Mouse (Mus musculus): ENCODE results near the gene Ganab. TPM values are rescaled to one million over a fixed set of nuclear protein-coding genes. Genes with fewer than 3 reads are reported as not detected.

Gene Ganab
- 138 TPM for polyA plus RNA-seq (2017; shearing (Covaris generic))

GRCm38 (mm10) chr19:8897865-8898495 lies at the start of gene Ganab:
Gene Ganab, plus strand, starts transcription at chr19:8898071.

GRCm38 (mm10) chr19:8850402-8850901 lies 47.4 kb upstream of the Ganab start, which contains the start of gene Lrrn4cl:
Gene Lrrn4cl, plus strand, starts transcription at chr19:8850768.

GRCm38 (mm10) chr19:8871267-8872186 lies 26.3 kb upstream of the Ganab start, which contains the start of gene Ubxn1:
Gene Ubxn1, plus strand, starts transcription at chr19:8871496.

DNA sequence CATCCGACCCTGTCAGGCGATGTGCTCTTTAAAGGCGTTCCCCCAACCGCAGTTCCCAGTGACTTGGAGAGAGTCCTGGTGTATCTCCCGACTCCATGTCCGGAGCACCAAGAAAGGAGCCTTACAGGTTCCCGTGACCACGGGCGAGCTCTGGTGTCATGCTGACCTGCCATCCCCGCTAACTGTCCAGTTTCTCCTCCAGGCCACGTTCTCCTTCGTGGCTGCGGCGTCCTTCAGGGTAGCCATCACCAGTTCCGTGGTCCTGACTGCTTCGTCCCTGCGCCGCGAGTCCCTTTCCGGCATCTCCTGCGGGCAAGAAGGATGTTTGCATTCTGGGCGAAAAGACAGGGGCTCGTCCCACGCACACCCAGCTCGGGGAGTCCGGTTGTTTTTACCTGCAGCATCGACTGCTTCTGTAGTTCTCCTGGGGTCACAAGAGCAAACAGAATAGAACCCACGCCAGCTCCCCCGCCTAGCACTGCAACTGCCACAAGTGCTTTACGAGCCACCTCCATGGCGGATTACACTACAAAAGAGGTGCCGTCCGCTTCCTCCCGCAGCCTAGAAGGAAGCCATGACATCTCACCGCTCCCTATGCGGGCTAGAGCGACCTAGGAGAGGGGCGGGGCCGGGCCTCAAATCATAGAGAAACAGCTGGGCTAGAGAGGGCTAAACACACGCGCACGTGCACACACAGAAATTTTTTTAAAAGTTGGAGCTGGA lies 17.4 kb upstream of the Ganab start, which contains the start of gene Uqcc3:
TSS of gene Uqcc3 (minus strand) at position 613 of the 723 bp plus-strand sequence.

DNA sequence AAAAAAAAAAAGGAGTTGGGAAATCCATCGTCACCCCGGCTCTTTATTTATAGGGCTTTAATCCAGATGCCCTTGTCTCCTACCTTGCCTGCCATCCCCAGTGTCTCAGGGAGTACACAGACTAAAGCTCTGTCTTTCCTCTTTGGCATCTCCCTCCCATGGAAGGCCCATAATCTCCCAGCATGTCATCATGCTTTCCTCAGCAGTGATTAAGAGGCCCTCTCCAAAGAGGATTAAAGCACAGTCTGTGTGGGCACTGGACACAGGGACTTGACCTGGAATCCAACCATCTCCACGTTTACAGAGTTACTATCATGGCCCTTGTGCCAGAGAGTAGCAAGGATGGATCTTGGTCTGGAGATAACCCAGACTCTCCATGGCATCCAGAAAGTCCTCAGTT lies 14.3 kb upstream of the Ganab start, which contains the start of the genes Lbhd1 and Gm49403:
TSS of gene Lbhd1 (plus strand) at position 117 of the 400 bp plus-strand sequence.
TSS of gene Gm49403 (plus strand) at position 315 of the 400 bp plus-strand sequence.

GRCm38 (mm10) chr19:8888511-8889385 lies 9.1 kb upstream of the Ganab start, which contains the start of the genes 1810009A15Rik and Gm49416:
Gene 1810009A15Rik, plus strand, starts transcription at chr19:8888853.
Gene Gm49416, plus strand, starts transcription at chr19:8888926.

DNA sequence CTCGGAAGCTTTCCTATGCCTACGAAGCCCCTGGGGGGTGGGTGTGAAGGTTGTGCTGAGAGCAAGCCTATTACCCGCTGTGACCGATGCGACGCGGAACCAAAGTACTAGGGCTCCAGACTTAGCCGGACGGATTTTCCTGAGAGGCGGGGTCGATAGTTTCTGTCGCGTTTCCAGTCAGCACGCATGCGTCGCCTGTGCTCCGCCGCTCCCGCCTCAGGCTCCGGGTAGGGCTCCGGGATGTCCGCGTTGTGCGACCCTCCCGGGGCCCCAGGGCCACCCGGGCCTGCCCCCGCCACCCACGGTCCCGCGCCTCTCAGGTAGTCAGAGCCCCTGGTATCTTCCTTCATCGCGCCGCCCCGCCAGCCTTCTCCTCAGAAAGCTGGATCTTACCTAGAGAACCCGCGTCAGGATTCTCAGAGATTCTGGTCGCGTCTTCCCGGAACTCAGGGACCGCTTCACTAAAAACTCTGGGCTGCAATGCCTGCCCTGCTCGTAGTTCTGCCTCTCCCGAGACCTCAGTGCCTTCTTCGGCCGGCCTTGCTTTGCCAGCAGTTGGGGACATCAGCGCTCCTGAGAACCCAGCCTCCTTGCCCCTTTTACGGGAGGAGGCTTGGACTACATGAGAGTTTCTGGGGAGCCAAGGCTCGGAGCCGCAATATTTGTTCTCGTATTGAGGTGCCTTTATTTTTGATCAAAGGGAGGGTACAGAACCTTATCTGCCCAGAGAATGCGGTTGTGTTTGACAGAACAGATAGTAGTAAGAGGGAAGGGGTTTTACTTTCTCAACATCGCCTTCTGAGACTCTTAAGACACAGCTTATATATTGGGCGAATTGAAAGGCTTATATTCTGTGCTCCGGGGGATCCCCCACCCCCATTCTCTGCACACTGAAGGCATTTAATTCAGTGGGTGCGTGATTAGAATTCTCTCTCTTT lies 4.8 kb upstream of the Ganab start, which contains the start of gene Ints5:
TSS of gene Ints5 (plus strand) at position 177 of the 938 bp plus-strand sequence.

DNA sequence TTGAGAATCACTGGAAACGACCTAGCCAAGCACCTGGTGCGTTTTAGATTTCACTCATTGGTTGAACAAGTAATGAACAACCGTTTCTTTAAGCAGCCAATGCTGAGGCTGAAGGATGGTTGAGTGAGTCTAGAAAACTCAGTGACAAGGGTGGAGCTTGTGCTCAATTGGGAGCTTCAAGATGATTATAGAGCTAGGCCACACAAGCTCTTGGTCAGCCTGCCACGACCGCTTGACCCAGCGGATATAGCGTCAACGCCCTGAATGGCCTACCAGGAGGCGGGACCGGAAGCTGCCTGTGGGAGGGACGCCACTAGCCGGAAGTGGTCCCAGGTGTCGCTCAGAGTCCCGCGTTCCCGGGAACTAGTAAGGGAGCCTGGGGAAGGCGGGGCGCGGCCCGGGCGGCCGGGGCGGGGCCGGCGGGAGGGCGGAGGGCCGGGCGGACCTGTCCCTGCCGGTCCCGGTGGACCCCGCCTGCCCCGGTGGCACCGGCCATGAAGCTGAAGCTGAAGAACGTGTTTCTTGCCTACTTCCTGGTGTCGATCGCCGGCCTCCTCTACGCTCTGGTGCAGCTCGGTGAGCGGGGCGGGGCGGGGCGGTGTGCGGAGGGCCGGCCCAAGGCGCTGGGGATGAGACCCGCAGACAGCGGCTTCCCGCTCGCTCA lies 22.3 kb downstream of the Ganab start, which contains the start of gene B3gat3:
TSS of gene B3gat3 (plus strand) at position 302 of the 664 bp plus-strand sequence.

DNA sequence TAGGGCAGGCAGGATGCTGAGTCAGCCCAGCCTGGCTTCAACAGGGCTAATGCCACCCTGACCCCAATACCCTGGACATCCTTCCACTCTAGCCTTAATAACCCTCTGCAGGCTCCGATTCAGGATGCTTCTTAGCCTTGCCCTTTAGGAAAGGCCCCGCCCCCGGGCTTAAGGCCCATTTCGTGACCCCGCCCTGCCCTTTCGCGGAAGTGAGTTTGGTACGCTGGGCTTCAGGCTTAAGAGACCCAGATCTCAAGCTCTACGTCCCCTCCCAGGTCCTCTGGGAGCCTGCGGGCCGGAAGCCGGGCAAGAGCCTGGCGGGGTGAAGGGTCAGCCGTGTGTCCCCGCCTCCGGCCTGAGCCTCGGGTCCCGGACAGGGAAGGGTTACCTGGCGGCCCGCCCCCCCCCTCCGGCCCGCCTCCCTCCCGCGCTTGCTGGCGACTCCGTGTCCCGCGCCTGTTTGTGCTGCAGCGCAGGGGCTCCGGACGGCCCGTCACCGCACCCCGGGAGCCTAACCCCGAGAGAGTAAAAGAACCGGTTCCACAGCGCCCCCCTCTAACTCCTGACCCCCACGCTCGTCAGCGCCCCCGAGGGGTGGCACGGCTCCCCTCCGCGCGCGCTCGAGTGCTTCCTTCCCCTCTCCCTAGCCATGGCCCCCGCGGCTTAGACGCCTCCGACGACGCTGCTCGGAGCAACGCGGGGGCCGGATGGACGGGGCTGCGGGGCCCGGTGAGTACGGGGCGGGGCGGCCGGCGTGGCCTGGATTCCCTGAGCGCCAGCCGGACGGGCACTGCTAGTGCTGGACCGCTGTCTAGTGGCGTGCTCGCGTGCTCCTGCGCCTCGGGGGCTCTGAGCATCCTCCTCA lies 31.6 kb downstream of the Ganab start, which contains the start of the genes Rom1 and Eml3:
TSS of gene Rom1 (minus strand) at position 133 of the 865 bp plus-strand sequence.
TSS of gene Eml3 (plus strand) at position 329 of the 865 bp plus-strand sequence.

DNA sequence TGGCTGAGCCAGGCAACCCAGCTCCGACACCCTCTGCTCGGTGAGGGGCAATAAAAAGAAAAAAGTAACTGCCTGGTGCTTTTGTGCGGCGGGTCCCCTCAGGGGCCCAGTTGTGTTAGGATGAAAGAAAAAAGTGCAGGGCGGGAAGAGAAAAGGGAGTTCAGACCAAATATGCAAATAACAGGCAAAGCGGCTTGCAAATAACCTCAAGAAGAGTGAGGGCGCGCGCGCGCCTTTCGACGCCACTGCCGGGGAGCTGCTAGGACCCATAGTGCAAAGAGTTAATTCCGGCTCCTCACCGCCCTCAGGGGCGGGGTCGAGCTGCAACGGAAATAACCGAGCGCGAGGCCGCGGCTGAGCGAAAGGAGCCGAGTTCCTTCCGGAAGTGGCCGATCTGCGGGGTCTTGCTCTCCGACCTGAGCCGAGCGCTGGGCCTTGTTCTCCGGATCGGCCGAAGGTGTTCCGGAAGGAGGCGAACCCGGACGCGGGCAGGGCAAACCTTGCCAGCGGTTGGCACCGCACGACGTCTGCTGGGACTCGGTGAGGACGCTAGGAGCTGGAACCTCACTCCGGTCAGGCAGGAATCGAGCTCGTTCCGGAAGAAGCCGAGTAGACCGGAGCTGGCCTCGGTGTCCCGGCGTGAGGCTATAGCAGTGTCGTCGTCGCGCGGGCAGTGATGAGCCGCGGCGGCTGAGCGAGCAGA lies 43.8 kb downstream of the Ganab start, which contains the start of gene Mta2:
TSS of gene Mta2 (plus strand) at position 361 of the 703 bp plus-strand sequence.

GRCm38 (mm10) chr19:8953135-8954039 lies 55.5 kb downstream of the Ganab start, which contains the start of gene Tut1:
Gene Tut1, plus strand, starts transcription at chr19:8953847.

Other genes with a start within 250 kb of the Ganab start
- not detected for gene Chrm1, start 234.3 kb upstream of the Ganab start, polyA plus RNA-seq (2017; shearing (Covaris generic))
- 89.7 TPM for gene Slc3a2, start 174.7 kb upstream of the Ganab start, polyA plus RNA-seq (2017; shearing (Covaris generic))
- gene Wdr74, start 162.2 kb upstream of the Ganab start, polyA plus RNA-seq (2017; shearing (Covaris generic)): 107 TPM
- 1.3 TPM for gene 1700092M07Rik, start 157.4 kb upstream of the Ganab start, polyA plus RNA-seq (2017; shearing (Covaris generic))
- 183 TPM for gene Stx5a, start 156.7 kb upstream of the Ganab start, polyA plus RNA-seq (2017; shearing (Covaris generic))
- 267 TPM for gene Nxf1, start 141.0 kb upstream of the Ganab start, polyA plus RNA-seq (2017; shearing (Covaris generic))
- gene Tmem223, start 127.1 kb upstream of the Ganab start, polyA plus RNA-seq (2017; shearing (Covaris generic)): 114 TPM
- gene Tmem179b, start 123.6 kb upstream of the Ganab start, polyA plus RNA-seq (2017; shearing (Covaris generic)): 189 TPM
- gene Taf6l, start 111.7 kb upstream of the Ganab start, polyA plus RNA-seq (2017; shearing (Covaris generic)): 4.1 TPM
- 194 TPM for gene Polr2g, start 99.5 kb upstream of the Ganab start, polyA plus RNA-seq (2017; shearing (Covaris generic))
- 4.8 TPM for gene Zbtb3, start 95.5 kb upstream of the Ganab start, polyA plus RNA-seq (2017; shearing (Covaris generic))
- gene Ttc9c, start 78.7 kb upstream of the Ganab start, polyA plus RNA-seq (2017; shearing (Covaris generic)): 52.7 TPM
- gene Hnrnpul2, start 78.1 kb upstream of the Ganab start, polyA plus RNA-seq (2017; shearing (Covaris generic)): 5.2 TPM
- not detected for gene AC129217.1, start 68.3 kb upstream of the Ganab start, polyA plus RNA-seq (2017; shearing (Covaris generic))
- 120 TPM for gene Bscl2, start 60.6 kb upstream of the Ganab start, polyA plus RNA-seq (2017; shearing (Covaris generic))
- 0.36 TPM for gene Gng3, start 58.9 kb upstream of the Ganab start, polyA plus RNA-seq (2017; shearing (Covaris generic))
- gene Lrrn4cl, start 47.3 kb upstream of the Ganab start, polyA plus RNA-seq (2017; shearing (Covaris generic)): 0.11 TPM
- gene Ubxn1, start 26.6 kb upstream of the Ganab start, polyA plus RNA-seq (2017; shearing (Covaris generic)): 163 TPM
- 103 TPM for gene Uqcc3, start 17.1 kb upstream of the Ganab start, polyA plus RNA-seq (2017; shearing (Covaris generic))
- 88.4 TPM for gene Lbhd1, start 14.3 kb upstream of the Ganab start, polyA plus RNA-seq (2017; shearing (Covaris generic))
- gene Gm49403, start 14.1 kb upstream of the Ganab start, polyA plus RNA-seq (2017; shearing (Covaris generic)): not detected
- gene 1810009A15Rik, start 9.2 kb upstream of the Ganab start, polyA plus RNA-seq (2017; shearing (Covaris generic)): 66.5 TPM
- gene Gm49416, start 9.1 kb upstream of the Ganab start, polyA plus RNA-seq (2017; shearing (Covaris generic)): not detected
- gene Ints5, start 5.1 kb upstream of the Ganab start, polyA plus RNA-seq (2017; shearing (Covaris generic)): 38.9 TPM
- gene B3gat3, start 22.3 kb downstream of the Ganab start, polyA plus RNA-seq (2017; shearing (Covaris generic)): 27.6 TPM
- 10.9 TPM for gene Rom1, start 31.3 kb downstream of the Ganab start, polyA plus RNA-seq (2017; shearing (Covaris generic))
- gene Eml3, start 31.5 kb downstream of the Ganab start, polyA plus RNA-seq (2017; shearing (Covaris generic)): 59.8 TPM
- 130 TPM for gene Mta2, start 43.8 kb downstream of the Ganab start, polyA plus RNA-seq (2017; shearing (Covaris generic))
- gene Tut1, start 55.8 kb downstream of the Ganab start, polyA plus RNA-seq (2017; shearing (Covaris generic)): 49.0 TPM
- 342 TPM for gene Eef1g, start 69.0 kb downstream of the Ganab start, polyA plus RNA-seq (2017; shearing (Covaris generic))
- 81.5 TPM for gene Ahnak, start 91.2 kb downstream of the Ganab start, polyA plus RNA-seq (2017; shearing (Covaris generic))
- gene Scgb1a1, start 189.9 kb downstream of the Ganab start, polyA plus RNA-seq (2017; shearing (Covaris generic)): not detected
- gene Asrgl1, start 237.6 kb downstream of the Ganab start, polyA plus RNA-seq (2017; shearing (Covaris generic)): 29.7 TPM